Mouse (Mus musculus): ENCODE data around the gene Capn5. TPM values are rescaled to one million over a fixed set of nuclear protein-coding genes. Genes with fewer than 3 reads are reported as not detected.

Gene Capn5
- polyA plus RNA-seq, 1 experiment from 2014 or later: 4.0 TPM

- H3K4me1 ChIP-seq: peaks cover 32% of the 10 kb centered on the region
- no peak overlapping the region for H3K27ac ChIP-seq (replicated peaks)
- 36% methylated on average over 5 of the region's 5 CpGs for WGBS
- peaks cover 12% of the 10 kb centered on the region; the same call in 1 of the 2 replicates for H3K36me3 ChIP-seq
- H3K9ac ChIP-seq: no peak overlapping the region
- no peak overlapping the region for H3K4me3 ChIP-seq
- ATAC-seq (ENCODE audit: extremely low read depth, insufficient number of reproducible peaks, low FRiP score, low TSS enrichment): no peak
- no peak overlapping the region for H3K4me2 ChIP-seq
- H3K27me3 ChIP-seq (replicated peaks): no peaks in the 10 kb centered on the region
- H3K9me3 ChIP-seq: no peaks in the 10 kb centered on the region
These were observed 95.7 kb downstream of the Capn5 start for GRCm38 (mm10) chr7:98082376-98082775.

- no peak overlapping the region for H3K9ac ChIP-seq
- H3K9me3 ChIP-seq: no peaks in the 10 kb centered on the region
- no peak overlapping the region for H3K4me2 ChIP-seq
- H3K36me3 ChIP-seq: peaks cover 23% of the 10 kb centered on the region
- no peak overlapping the region for H3K4me3 ChIP-seq
- no peak overlapping the region for H3K27ac ChIP-seq (replicated peaks)
- peaks cover 5% of the 10 kb centered on the region for H3K4me1 ChIP-seq
- no peak for ATAC-seq (ENCODE audit: extremely low read depth, insufficient number of reproducible peaks, low FRiP score, low TSS enrichment)
- 74% methylated on average over 11 of the region's 11 CpGs for WGBS
- H3K27me3 ChIP-seq (replicated peaks): no peaks in the 10 kb centered on the region
These were observed 100.6 kb downstream of the Capn5 start for GRCm38 (mm10) chr7:98077453-98077852.

GRCm38 (mm10) chr7:98071620-98072019 is 106.5 kb downstream of the Capn5 start:
- Histone ChIP-seq H3K9me3 (no peaks in the 10 kb centered on the region), H3K4me1 (no peaks in the 10 kb centered on the region), H3K27me3 (replicated peaks) (no peaks in the 10 kb centered on the region), H3K36me3 (peaks cover 15% of the 10 kb centered on the region), H3K4me2 (no peak overlapping the region), H3K4me3 (no peak overlapping the region), H3K9ac (no peak overlapping the region), H3K27ac (replicated peaks) (no peak overlapping the region)
- 29% methylated on average over 5 of the region's 5 CpGs for WGBS
- no peak for ATAC-seq (ENCODE audit: extremely low read depth, insufficient number of reproducible peaks, low FRiP score, low TSS enrichment)

Other genes with a start within 250 kb of the Capn5 start
- 8.6 and 8.7 TPM in 2 replicates for gene Myo7a, start 58.8 kb downstream of the Capn5 start, polyA plus RNA-seq (2015; fragmentation: Nextera tagmentation; extraction: Ambion mirVana)
- 0.11 and 0.15 TPM in 2 replicates for gene Omp, start 32.8 kb downstream of the Capn5 start, polyA plus RNA-seq (2015; fragmentation: Nextera tagmentation; extraction: Ambion mirVana)
- not detected in 2 replicates for gene B3gnt6, start 21.2 kb upstream of the Capn5 start, polyA plus RNA-seq (2015; fragmentation: Nextera tagmentation; extraction: Ambion mirVana)
- gene Acer3, start 142.9 kb upstream of the Capn5 start, polyA plus RNA-seq (2015; fragmentation: Nextera tagmentation; extraction: Ambion mirVana): 18.9 and 24.6 TPM in 2 replicates
- gene Tsku, start 183.1 kb upstream of the Capn5 start, polyA plus RNA-seq (2015; fragmentation: Nextera tagmentation; extraction: Ambion mirVana): 5.7 and 6.7 TPM in 2 replicates